Mouse (Mus musculus) hindbrain, embryonic 15.5 days (tissue): ENCODE measurements around the gene Aspg. TPM values are rescaled to one million over a fixed set of nuclear protein-coding genes. Genes with fewer than 3 reads are reported as not detected.

Experiments
- ATAC-seq: fragments of 200-750 bp; cut with Nextera tagmentation; 2 replicates; pipeline ENCODE4 v1.8.0; 2017; ENCODE audit warnings: low read depth, moderate number of reproducible peaks, moderate TSS enrichment; ENCODE audit not compliant: low FRiP score
- H3K27ac ChIP-seq: fragments of 300-500 bp; sonication (generic); replicated peaks from 2 replicates; pipeline ENCODE4 v1.5.1; 2015; ENCODE audit warnings: mild to moderate bottlenecking, inconsistent platforms
- H3K27me3 ChIP-seq: fragments of 300-500 bp; sonication (generic); 2 replicates; pipeline ENCODE4 v1.6.1; 2015; ENCODE audit warnings: control low read depth, inconsistent platforms
- H3K36me3 ChIP-seq: fragments of 300-500 bp; sonication (generic); 2 replicates; pipeline ENCODE4 v1.6.1; 2015; ENCODE audit warnings: control low read depth, inconsistent platforms
- H3K4me1 ChIP-seq: fragments of 300-500 bp; sonication (generic); replicated peaks from 2 replicates; pipeline ENCODE4 v1.6.1; 2015; ENCODE audit warnings: control low read depth, inconsistent platforms
- H3K4me2 ChIP-seq: fragments of 300-500 bp; sonication (generic); 2 replicates; pipeline ENCODE4 v1.6.1; 2015; ENCODE audit warnings: moderate library complexity, mild to moderate bottlenecking, inconsistent platforms
- H3K4me3 ChIP-seq: fragments of 300-500 bp; sonication (generic); 2 replicates; pipeline ENCODE4 v1.5.1; 2015; ENCODE audit warnings: mild to moderate bottlenecking, inconsistent platforms
- H3K9ac ChIP-seq: fragments of 300-500 bp; sonication (generic); 2 replicates; pipeline ENCODE4 v1.6.1; 2015; ENCODE audit warnings: inconsistent platforms
- H3K9me3 ChIP-seq: fragments of 300-500 bp; sonication (generic); 2 replicates; pipeline ENCODE4 v1.6.1; 2016; ENCODE audit warnings: control low read depth, inconsistent platforms
- WGBS: fragments of 180-500 bp; shearing (Covaris S2); methylation state at CpG from one replicate; pipeline ENCODE4 v1.1.7; 2015; 5-methylcytosine and 5-hydroxymethylcytosine counted together
- polyA plus RNA-seq: library from polyadenylated mRNA; unstranded; fragments of >200 nt; fragmentation: Nextera tagmentation; extraction: Ambion mirVana; gene quantifications from 2 replicates; pipeline ENCODE4 v1.2.1, GENCODE M21; 2015

The Aspg gene
- polyA plus RNA-seq, 1 experiment from 2014 or later, result 0.86 TPM

DNA sequence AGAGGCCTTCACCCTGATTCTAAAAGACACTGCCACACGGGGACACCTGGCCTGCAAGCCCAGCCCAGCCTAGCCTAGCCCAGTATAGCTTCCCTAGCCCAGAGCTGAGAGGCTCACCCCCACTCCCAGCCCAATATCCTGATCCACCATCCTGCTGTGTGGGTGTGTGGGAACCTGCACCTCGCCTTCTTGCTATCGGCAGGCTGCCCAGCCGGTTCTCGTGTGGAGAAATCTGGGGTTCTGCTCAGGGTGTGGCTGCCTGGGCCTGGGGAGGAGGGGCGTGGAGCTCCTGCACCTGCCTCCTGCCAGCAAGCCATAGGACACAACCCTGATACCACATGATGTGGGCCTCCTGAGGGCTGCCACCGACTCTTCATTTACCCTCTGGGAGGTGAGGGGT lies 11.2 kb downstream of the Aspg start:
- Histone ChIP-seq H3K27me3 (0 out of 2 replicates have a peak, but pooled peaks cover 2% of the 10 kb centered on the region), H3K9ac (no peak overlapping the region), H3K9me3 (no peaks in the 10 kb centered on the region), H3K4me1 (no peaks in the 10 kb centered on the region), H3K4me2 (no peak overlapping the region), H3K4me3 (no peak overlapping the region), H3K27ac (no peak overlapping the region), H3K36me3 (no peaks in the 10 kb centered on the region)
- no peak for ATAC-seq
- WGBS, result 89% methylated on average over 7 of the region's 7 CpGs

DNA sequence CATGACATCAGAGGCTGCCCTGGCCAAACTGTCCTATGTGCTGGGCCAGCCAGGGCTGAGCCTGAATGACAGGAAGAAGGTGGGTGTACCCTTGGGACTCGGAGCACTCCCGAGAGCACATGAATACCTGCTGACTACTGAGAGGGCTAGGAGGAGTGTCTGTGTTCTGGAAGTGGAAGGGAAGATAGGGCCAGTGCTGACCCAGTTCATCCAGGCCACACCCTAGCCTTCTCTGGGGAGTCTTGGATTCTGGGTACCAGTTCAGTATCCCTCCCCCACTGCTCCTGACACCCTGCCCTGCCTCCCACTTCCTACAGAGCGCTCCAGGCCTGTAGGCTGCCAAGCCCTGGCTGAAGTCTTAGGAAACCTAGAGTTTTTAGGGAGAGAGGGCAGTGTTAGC lies 14.7 kb downstream of the Aspg start:
- Histone ChIP-seq H3K27ac (no peak overlapping the region), H3K4me1 (no peaks in the 10 kb centered on the region), H3K27me3 (no peaks in the 10 kb centered on the region), H3K9me3 (no peaks in the 10 kb centered on the region), H3K36me3 (no peaks in the 10 kb centered on the region), H3K9ac (no peak overlapping the region), H3K4me3 (no peak overlapping the region), H3K4me2 (no peak overlapping the region)
- no peak for ATAC-seq
- WGBS, result 73% methylated on average over 3 of the region's 3 CpGs

DNA sequence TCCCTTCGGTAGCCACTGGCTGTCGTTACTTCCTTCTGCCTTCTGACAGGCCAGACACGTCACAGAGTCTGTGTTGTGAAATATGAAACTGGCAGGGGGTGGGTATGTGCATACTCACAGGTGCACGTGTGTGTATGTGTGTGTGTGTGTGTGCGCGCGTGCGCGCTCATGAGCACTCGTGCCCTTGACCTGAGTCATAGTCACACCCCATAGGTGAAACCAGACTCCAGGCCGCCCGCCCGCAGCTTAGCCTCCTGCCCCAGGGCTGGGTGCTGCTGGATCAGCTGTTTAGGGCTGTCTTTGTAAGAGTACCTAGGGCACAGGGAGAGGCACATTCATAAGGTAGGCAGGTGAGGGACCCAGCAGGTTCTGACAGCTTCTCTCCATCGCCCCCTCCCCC lies 19.4 kb downstream of the Aspg start:
- Histone ChIP-seq H3K4me2 (no peak overlapping the region), H3K4me3 (no peak overlapping the region), H3K27me3 (peaks cover 8% of the 10 kb centered on the region), H3K36me3 (no peaks in the 10 kb centered on the region), H3K9ac (no peak overlapping the region), H3K9me3 (no peaks in the 10 kb centered on the region), H3K4me1 (peaks cover 9% of the 10 kb centered on the region), H3K27ac (no peak overlapping the region)
- 84% methylated on average over 14 of the region's 14 CpGs for WGBS
- no peak for ATAC-seq

DNA sequence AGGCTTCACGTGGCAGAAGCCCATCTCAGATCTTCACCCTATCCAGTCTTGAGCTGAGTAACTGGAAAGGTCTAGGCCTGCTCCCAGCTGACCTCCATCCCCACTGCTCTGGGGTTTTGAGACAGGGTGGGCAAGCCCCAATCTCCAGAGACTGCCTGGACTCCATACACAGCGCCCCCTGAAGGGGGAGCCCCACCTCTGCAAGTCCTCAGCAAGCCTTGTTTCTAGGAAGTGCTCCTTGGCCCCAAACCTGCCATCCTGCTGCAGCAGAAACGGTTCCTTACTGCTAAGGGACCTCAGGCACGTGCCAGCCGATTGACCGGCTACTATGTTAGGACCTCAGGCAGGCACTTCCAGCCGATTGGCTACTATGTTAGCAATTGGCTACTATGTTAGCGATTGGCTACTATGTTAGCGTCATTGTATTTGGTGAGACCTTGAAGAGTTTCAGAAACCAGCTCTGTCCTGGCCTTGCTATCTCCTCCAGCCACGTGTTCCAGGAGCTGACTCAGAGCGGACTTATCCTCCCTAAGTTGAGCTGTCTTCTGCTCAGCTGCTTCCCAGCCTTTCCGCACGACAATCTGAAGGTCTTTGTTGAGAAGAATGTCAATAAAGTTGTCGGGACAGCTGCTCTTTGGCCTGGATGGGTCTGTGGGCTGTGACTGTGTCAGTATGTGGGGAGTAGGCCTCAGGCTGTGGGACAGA lies 20.6 kb downstream of the Aspg start:
- no peak overlapping the region for H3K4me3 ChIP-seq
- ATAC-seq, result no peak
- H3K4me2 ChIP-seq, result no peak overlapping the region
- H3K27me3 ChIP-seq, result peaks cover 20% of the 10 kb centered on the region
- H3K36me3 ChIP-seq, result no peaks in the 10 kb centered on the region
- H3K27ac ChIP-seq, result no peak overlapping the region
- H3K9ac ChIP-seq, result no peak overlapping the region
- WGBS, result 61% methylated on average over 14 of the region's 14 CpGs
- peaks cover 13% of the 10 kb centered on the region for H3K4me1 ChIP-seq
- no peaks in the 10 kb centered on the region for H3K9me3 ChIP-seq

DNA sequence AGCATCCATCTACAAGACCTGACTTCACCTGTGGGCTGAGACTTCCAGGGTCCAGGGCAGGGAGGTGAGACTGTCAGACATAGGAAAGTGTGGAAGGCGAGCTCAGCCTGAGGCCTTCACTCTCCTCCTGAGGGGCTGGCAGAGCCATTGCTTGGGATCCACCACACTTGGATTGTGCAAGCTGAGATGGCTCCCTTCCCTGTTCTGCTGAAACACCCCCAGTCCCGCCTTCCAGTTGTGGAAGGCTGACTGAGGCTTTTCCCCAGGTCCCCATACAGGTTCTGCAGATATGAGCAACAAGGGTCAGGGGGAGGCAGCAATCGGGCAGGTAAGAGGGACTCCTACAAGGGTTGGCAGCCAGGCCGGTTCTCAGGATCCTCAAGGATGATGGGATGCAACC lies 22.0 kb downstream of the Aspg start:
- 90% methylated on average over 4 of the region's 4 CpGs for WGBS
- Histone ChIP-seq H3K27me3 (peaks cover 34% of the 10 kb centered on the region), H3K9ac (no peak overlapping the region), H3K4me3 (no peak overlapping the region), H3K27ac (no peak overlapping the region), H3K4me1 (peaks cover 13% of the 10 kb centered on the region), H3K9me3 (no peaks in the 10 kb centered on the region), H3K36me3 (no peaks in the 10 kb centered on the region), H3K4me2 (no peak overlapping the region)
- no peak for ATAC-seq

DNA sequence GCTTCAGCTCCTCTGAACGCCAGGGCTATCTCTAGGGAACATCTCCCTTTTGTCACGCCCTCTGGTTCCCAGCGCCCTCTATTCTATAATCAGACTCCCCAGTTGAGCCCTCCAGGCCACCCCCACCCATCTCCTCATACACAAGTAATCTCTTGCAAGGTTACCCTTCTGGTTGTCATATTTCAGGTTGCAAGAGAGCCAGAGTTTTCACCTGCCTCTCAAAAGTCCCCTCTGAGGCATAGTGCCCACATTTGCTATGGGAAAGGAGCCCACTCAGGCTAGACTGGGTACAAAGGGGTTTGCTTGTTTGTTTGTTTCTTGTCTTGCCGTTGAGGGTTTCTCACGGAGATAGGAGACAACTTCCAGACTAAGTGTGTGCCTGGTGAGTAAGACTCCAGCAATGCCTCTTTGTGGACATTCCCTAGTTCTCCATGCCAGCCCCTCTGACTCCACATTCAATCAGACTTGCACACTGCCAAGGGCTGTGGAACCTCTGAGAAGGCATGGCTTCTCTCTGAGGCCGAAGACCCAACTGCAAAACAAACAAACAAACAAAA lies 22.9 kb downstream of the Aspg start:
- Histone ChIP-seq H3K9ac (no peak overlapping the region), H3K27me3 (peaks cover 38% of the 10 kb centered on the region), H3K4me2 (no peak overlapping the region; the same call in 1 of the 2 replicates), H3K27ac (no peak overlapping the region), H3K4me3 (no peak overlapping the region), H3K9me3 (no peaks in the 10 kb centered on the region), H3K36me3 (no peaks in the 10 kb centered on the region), H3K4me1 (peaks cover 13% of the 10 kb centered on the region)
- WGBS, result 56% methylated on average over 6 of the region's 6 CpGs
- ATAC-seq, result no peak

DNA sequence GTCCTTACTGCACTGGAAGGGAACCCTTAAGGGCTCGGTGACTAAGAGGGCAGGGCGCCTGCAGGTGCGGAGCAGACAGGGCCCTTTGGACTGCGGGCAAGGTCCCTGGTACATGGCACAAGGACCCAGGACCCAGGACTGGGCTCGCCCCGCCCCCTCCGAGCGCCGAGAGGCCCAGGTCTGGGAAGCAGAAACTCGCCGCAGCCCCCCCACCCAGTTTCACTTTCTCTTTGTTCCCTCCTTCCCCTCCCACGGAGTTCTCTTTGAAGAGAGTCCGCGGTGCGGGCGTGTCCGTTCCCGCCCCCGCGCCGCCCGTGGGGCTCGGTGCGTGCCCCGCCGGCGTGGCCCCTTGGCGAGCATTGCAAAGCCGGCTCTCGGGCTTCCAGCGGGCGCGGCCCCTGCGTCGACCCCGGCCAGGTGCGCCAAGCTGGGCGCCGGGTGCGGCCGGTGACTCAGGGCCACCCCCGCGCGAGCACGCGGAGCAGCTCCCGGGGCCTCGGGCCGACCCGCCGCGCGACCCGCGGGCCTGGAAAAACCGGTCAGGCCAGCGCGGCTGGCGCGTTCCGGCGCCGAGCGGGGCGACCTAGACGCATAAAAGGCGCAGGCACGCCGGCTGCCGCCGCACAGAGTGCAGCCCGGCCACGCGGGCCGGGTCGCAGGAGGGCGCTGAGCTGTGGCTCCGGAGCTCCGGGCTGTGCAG lies 23.8 kb downstream of the Aspg start:
- ATAC-seq, result peak; percentile 72
- H3K36me3 ChIP-seq, result no peaks in the 10 kb centered on the region

DNA sequence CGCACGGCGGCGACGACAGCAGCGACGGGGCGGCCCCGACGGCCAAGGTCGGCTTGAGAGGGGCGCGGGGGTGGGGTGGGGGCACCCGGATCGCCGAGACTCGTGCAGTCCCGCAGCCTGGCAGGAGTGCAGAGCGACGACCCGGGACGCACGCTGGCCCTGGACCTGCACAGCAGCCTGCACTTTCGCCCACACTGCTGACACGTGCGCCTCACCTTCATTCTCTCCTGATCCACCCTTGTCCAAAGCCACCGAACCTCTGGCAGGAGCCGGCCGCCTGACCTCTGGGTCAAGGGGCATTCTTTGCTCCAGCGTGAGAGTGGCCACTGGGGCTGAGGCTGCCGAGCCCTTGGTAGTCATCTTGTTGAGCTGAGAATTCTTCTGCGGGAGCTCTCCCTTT lies 24.5 kb downstream of the Aspg start:
- ATAC-seq, result peak; percentile 43
- no peaks in the 10 kb centered on the region for H3K36me3 ChIP-seq
- H3K27ac ChIP-seq, result no peak overlapping the region
- no peak overlapping the region for H3K9ac ChIP-seq
- H3K9me3 ChIP-seq, result no peaks in the 10 kb centered on the region
- peak overlapping the region; percentile 98 for H3K4me2 ChIP-seq
- whole genome bisulfite sequencing, result 10% methylated on average over 32 of the region's 32 CpGs
- H3K27me3 ChIP-seq, result peaks cover 39% of the 10 kb centered on the region
- peak overlapping the region; percentile 51 for H3K4me3 ChIP-seq
- peaks cover 13% of the 10 kb centered on the region for H3K4me1 ChIP-seq

More for the DNA sequence above, 23.8 kb downstream of the Aspg start:
- no peaks in the 10 kb centered on the region for H3K9me3 ChIP-seq
- H3K9ac ChIP-seq, result peak overlapping the region; percentile 56
- H3K27me3 ChIP-seq, result peaks cover 39% of the 10 kb centered on the region
- no peak overlapping the region for H3K27ac ChIP-seq
- peak overlapping the region; percentile 98 for H3K4me2 ChIP-seq
- 1% methylated on average over 76 of the region's 79 CpGs for WGBS
- H3K4me3 ChIP-seq, result peak overlapping the region; percentile 51
- H3K4me1 ChIP-seq, result peaks cover 13% of the 10 kb centered on the region

DNA sequence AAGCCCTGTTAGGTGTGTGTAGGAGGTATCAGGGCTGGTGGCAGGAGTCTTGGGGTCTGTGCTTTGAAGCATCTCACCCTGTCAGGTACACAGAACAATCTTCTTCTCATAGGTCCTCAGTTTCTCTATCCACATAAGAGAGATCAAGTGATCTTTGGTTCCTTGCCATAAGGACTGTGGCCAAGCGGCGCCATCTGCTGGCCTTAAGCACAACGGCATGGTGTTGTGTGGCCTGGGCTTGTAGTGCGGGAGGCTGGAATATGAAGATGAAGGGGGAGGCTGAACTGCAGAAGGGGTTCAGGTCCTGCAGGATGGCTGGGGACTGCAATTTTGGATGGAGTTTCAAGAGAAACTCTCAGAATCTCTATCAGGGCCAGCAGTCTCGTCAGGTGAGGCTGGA lies 33.8 kb downstream of the Aspg start:
- Histone ChIP-seq H3K9me3 (no peaks in the 10 kb centered on the region), H3K4me1 (peaks cover 22% of the 10 kb centered on the region), H3K4me3 (no peak overlapping the region), H3K27ac (no peak overlapping the region), H3K4me2 (no peak overlapping the region), H3K27me3 (peaks cover 38% of the 10 kb centered on the region), H3K9ac (no peak overlapping the region), H3K36me3 (no peaks in the 10 kb centered on the region)
- 9% methylated on average over 5 of the region's 5 CpGs for WGBS
- no peak for ATAC-seq

DNA sequence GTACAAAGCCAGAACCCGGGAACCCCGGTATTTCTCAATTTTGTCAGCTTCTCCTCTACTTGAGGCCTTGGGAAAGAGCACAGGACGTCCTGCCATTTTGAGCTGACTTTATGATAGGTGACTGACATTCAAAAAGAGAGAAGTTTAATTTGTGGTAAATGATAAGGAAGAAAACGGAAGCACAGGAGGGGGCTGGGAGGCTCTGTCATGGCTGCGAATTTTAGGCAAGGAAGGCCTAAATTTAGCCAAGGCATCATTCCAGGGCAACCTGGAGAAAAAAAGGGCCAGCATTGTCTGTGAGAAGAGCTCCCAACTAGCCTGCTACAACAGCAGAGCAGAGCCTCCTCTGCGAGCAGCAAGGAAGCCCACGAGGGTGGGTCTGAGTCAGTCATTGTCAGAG lies 34.3 kb downstream of the Aspg start:
- no peaks in the 10 kb centered on the region for H3K36me3 ChIP-seq
- H3K9me3 ChIP-seq, result no peaks in the 10 kb centered on the region
- H3K4me2 ChIP-seq, result no peak overlapping the region
- H3K4me1 ChIP-seq, result peaks cover 27% of the 10 kb centered on the region
- ATAC-seq, result no peak
- peaks cover 38% of the 10 kb centered on the region for H3K27me3 ChIP-seq
- 50% methylated on average over 7 of the region's 7 CpGs for WGBS
- no peak overlapping the region for H3K4me3 ChIP-seq
- no peak overlapping the region for H3K27ac ChIP-seq
- no peak overlapping the region for H3K9ac ChIP-seq

DNA sequence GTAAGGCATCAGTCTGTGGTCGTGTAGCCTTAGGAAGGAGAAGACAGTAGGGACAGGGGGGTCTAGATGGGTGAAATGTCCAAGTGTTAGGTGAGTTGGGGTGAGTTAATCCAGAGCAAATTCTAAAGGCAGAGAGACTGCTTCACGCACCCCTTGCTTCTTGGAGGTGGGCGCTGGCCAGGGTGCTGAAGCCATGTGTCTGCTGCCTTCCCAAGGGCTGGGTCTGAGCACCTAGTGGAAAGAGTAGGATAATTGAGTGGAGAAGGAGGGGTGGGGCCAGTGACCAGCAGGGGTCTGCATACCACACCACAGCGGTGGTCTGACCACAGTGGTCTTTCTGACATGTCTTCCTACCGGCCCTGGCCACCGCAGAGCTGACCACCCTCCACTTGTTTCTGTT lies 34.8 kb downstream of the Aspg start:
- Histone ChIP-seq H3K27me3 (peaks cover 38% of the 10 kb centered on the region), H3K4me1 (peaks cover 33% of the 10 kb centered on the region), H3K9me3 (no peaks in the 10 kb centered on the region), H3K4me2 (no peak overlapping the region), H3K27ac (no peak overlapping the region), H3K4me3 (no peak overlapping the region), H3K36me3 (no peaks in the 10 kb centered on the region), H3K9ac (no peak overlapping the region)
- WGBS, result 16% methylated on average over 6 of the region's 6 CpGs
- ATAC-seq, result no peak

DNA sequence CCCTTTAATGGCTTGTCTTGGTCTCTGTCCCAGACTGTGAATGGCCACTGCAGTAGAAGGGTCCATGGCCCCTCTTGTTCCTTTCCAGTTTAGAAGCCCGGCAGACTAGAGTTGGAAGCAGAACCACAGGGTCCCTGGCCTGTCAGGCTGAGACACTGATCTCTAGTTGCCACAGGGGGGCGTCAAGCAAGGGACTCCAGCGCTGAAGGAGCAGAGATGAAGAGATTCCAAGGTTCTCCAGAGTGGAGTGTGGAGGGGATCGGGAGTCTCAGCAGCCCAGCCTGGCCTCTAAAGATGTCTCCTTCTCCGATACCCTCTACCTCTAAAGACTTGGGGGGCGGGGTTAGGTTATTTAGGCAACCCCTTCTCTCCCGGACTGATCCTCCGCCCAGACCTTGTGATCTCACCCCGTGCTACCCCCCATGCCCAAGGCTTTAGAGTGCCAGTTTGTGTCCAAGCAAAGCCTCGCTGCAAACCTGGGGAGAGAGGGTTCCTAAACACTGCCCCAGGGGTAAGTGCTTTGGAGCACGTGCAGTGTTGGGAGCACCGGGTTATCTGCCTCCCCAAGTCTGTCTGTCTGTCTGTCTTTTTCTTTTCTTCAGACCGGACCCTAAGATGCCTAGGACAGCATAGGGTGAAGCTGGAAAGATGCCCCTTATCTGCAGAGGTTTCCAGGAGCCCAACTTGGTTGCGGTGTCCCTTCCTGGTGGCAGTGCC lies 36.8 kb downstream of the Aspg start:
- Histone ChIP-seq H3K9me3 (no peaks in the 10 kb centered on the region), H3K4me1 (peaks cover 52% of the 10 kb centered on the region), H3K4me3 (peak overlapping the region; percentile 52), H3K27me3 (peaks cover 47% of the 10 kb centered on the region), H3K9ac (peak overlapping the region; percentile 47; the same call in 1 of the 2 replicates), H3K4me2 (peak overlapping the region; percentile 89), H3K27ac (no peak overlapping the region), H3K36me3 (no peaks in the 10 kb centered on the region)
- WGBS, result 2% methylated on average over 14 of the region's 14 CpGs
- ATAC-seq, result 0 out of 2 replicates have a peak, but pooled peaks have one; percentile 13
